Mouse (Mus musculus) spleen, adult 2 months (tissue): ENCODE measurements around the gene Ccdc58.

Source experiments
- CTCF ChIP-seq: fragments of 200-500 bp; IDR thresholded peaks from 2 replicates; pipeline ENCODE4 v1.5.1; 2011; ENCODE audit warnings: mild to moderate bottlenecking, inconsistent platforms; ENCODE audit not compliant: insufficient read depth, insufficient read length, insufficient replicate concordance; ENCODE audit errors: extremely low read depth
- POLR2A ChIP-seq: fragments of 200-500 bp; IDR thresholded peaks from 2 replicates; pipeline ENCODE4 v1.6.1; 2011; ENCODE audit warnings: low read depth, low read length, inconsistent platforms

DNA sequence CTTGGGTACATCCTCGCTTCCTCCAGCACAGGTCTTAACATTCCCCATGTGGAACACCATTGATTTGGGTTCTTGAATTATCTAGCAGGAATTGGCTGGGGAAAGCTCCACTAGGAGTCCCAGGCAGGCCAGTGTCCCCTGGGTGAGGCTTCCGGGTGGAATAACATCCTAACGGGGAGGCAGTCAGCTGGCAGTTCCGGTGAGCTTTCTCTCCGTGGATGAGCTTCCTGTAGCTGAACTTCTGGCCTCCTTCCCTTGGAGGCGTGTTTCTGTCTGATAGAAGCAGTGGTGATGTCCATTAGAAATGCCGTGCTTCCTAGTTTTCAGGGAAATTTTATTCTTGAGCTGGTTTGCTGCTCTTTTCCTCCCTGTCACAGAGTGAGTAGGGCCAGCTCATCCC, 17.6 kb downstream of the Ccdc58 start:
- TF ChIP-seq CTCF (no peak), POLR2A (no peak)
